Mouse (Mus musculus) adrenal gland, postnatal 14 days (tissue): Measurements from ENCODE around the gene Rpl39l. TPM values are rescaled to one million over a fixed set of nuclear protein-coding genes. Genes with fewer than 3 reads are reported as not detected.
"Not testable (repeated sequence)": the region's sequence is repeated elsewhere in the genome, so short reads cannot be mapped to it uniquely, and the experiment has no call there.

Experiments
- DNase-seq: peaks from one replicate; pipeline ENCODE4 v3.0.0; 2021; ENCODE audit warnings: mixed read lengths
- long read RNA-seq, 2 experiments: library from polyadenylated mRNA; stranded (forward); transcript quantifications; one replicate each; pipeline ENCODE4 v2.0.0; 2021
- total RNA-seq: library from RNA; stranded (reverse); gene quantifications from 2 replicates; pipeline ENCODE4 v1.2.3, GENCODE M21; 2021

Gene Rpl39l
- total RNA-seq, result not detected in 2 replicates
- long read RNA-seq, experiment 1, result 0 reads
- long read RNA-seq, experiment 2, result 0 reads

DNA sequence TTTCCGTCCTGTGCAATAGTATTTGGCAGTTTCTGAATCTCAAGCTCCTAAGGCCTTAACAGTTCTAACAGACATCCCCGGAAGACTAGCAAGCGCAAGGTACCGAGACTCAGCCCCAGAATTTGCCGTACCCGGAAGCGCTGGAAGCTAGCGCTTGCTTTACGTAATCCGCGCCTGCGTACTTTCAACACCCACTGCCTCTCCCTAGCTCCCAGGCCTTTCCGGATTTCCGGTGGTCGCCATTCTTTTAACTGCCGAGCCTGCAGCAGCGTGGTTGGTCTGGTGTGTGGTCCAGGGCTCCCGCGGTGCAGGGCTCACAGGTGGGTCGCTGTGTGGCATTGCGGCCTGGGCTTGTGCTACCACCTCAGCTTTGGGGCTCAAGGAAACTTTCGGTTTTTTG is at the start of gene Rpl39l:
Gene Rpl39l (plus strand): TSS at position 222 of the 400 bp plus-strand sequence.
- no peak for DNase-seq

GRCm38 (mm10) chr16:10127586-10127985 is 42.4 kb upstream of the Rpl39l start:
- no peak for DNase-seq

- no peak for DNase-seq
These were observed 40.7 kb upstream of the Rpl39l start for GRCm38 (mm10) chr16:10129052-10129911.

- no peak for DNase-seq
These were observed 26.9 kb upstream of the Rpl39l start for GRCm38 (mm10) chr16:10143166-10143565.

GRCm38 (mm10) chr16:10147401-10147800 is 22.6 kb upstream of the Rpl39l start:
- DNase-seq, result no peak

DNA sequence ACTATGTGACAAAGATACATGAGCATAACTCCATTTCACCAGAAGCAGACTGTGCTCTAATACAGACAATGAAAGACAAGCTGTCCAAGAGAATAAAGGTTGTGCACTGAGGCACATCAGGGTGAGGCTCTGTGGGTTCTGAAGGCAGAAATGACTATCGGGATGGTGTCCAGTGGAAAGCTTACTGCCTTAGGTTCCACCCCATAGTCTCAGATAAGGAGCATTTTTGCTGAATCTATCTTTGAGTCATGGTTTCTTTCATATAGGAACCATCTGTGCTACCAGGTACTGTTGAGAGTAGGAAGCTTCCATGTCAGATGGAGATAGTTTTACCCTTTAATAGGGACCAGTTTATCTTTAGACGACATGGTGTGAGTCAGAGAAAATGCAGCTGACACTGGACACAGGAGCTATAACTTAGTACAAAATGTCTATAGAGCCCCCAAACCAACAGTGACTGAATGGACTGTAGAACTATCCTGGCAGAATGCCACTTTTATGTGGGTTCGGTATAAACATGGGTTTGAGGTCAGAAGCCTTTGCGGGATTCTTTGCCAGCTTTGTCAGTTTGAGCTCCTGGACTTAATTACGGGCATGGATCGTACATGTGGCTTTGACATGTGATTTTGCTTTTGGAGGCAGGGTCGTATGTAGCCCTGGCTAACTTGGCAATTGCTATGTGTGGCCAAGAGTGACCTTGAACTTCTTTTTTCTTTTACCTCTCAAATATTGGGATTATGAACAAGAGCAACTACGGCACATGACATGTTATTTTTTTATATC is 712 bp upstream of the Rpl39l start:
- DNase-seq, result no peak

DNA sequence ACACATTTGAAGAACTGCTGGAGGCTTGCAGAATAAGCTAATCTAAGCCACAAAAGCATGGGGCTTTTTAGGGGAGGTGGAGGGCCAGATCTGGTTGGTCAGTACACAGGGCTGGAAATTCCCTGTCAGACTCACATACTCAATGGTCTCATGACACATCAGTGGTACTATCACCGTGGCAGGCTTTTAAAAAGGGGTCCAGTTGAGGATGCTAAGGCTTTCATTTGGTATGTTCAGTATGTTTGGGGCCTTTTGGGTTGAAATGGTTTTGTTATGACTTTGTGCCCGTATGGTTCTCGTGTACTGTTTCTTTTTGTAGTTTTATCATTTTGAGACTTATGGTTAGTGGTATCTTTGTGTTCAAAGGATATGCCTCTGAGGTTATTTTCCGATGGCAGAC is 1.2 kb downstream of the Rpl39l start:
- DNase-seq, result no peak

- DNase-seq, result no peak
These were observed 2.3 kb downstream of the Rpl39l start for GRCm38 (mm10) chr16:10172179-10172820.

DNA sequence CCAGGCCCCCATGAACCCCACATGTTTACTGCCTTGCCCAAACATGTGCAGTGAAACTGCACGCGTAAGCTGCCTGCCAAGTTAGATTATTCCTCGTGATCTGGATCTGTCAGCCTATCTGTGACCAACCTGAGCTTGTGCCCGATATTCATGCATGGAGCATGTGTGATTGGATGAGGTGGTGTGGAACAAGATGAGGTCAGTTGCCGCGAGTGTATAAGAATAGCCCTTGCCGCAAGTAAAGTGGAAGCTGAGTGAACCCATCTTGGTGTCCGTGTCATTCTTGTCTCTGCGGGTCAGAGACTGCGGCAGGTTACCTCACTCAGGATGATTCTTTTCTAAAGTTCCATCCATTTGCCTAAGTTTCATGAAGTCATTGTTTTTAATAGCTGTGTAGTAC is 17.4 kb downstream of the Rpl39l start:
- DNase-seq, result not testable (repeated sequence)

DNA sequence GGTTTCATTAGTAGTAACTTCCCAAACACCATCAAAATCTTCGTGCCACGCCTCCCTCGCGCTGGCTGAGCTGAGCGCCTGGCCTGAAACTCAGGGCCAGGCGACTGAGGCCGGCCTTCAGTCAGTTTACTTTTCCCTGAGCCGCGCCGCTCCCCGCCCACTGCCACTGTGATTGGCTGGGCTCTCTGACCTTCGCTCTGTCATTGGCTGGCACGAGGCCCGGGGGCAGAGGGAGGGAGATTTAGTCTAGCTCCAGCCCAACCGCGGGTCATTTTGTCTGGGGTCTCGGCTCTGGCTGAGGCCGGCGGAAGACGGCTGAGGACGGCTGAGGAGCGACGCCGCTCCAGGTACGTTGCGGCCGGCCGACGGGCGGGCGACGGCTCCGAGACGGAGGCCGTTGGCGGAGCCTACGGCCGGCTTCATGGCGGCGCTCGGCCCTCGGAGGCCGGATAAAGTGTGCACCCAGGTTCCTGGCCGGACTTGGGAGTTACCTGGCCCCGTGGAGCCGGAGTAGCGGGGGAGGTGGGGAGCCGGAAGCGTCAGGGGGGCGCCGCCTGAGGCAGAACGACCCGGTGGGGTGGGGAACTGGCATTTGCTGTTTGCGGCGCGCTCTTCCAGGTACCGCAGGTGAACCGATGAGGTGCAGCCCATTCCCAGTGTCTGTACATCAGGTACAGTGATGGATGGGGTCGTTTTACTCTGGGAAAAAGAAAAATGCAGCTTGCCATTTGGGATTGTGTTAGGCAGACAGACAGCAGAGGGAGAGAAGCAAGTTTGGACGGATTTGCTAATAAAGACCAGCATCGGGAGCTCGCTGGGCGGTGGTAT is 22.9 kb downstream of the Rpl39l start, which contains the start of gene Atf7ip2:
Gene Atf7ip2 (plus strand): TSS at position 34 of the 828 bp plus-strand sequence.
- DNase-seq, result peak; percentile 96

DNA sequence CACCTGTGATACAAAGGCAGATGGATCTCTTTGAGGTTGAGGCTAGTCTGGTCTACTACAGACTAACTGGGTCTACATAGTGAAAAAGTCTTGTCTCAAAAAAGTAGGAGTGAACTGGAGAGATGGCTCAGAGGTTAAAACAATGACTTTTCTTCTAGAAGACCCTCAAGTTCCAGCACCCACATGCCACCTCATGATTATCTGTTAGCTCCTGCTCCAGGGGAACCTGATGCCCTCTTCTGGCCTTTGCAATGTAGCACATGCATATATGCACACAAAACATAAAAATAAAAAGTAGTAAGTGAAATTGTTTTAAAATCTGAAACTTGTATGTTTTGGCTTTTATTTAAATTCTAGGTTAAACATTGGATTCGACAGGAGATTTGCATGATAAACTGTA is 38.8 kb downstream of the Rpl39l start:
- no peak for DNase-seq

- not testable (repeated sequence) for DNase-seq
These were observed 46.3 kb downstream of the Rpl39l start for GRCm38 (mm10) chr16:10216366-10216765.

- DNase-seq, result not testable (repeated sequence)
These were observed 47.0 kb downstream of the Rpl39l start for GRCm38 (mm10) chr16:10217020-10217419.

Other genes starting within 250 kb of the Rpl39l start
- 0.93 and 1.1 TPM in 2 replicates for gene Grin2a, start 174.7 kb upstream of the Rpl39l start, total RNA-seq
- gene Atf7ip2, start 22.5 kb downstream of the Rpl39l start, total RNA-seq, result 0.26 and 0.74 TPM in 2 replicates
- 8.3 and 8.5 TPM in 2 replicates for gene Emp2, start 143.7 kb downstream of the Rpl39l start, total RNA-seq
- gene Tekt5, start 225.3 kb downstream of the Rpl39l start, total RNA-seq, result not detected in 2 replicates
- gene Nubp1, start 241.7 kb downstream of the Rpl39l start, total RNA-seq, result 23.1 and 25.6 TPM in 2 replicates